Mouse (Mus musculus) neural tube, embryonic 11.5 days (tissue): ENCODE data around the gene Loxl1. TPM values are rescaled to one million over a fixed set of nuclear protein-coding genes. Genes with fewer than 3 reads are reported as not detected.

Experiments
- ATAC-seq: fragments of 200-750 bp; cut with Nextera tagmentation; 2 replicates; pipeline ENCODE4 v1.8.0; 2017; ENCODE audit warnings: moderate number of reproducible peaks, mild to moderate bottlenecking, moderate TSS enrichment, moderate library complexity; ENCODE audit not compliant: insufficient read depth, low FRiP score, low TSS enrichment
- DNase-seq: peaks from one replicate; pipeline ENCODE4 v3.0.0-alpha.2; 2015; ENCODE audit warnings: low spot score
- H3K27ac ChIP-seq: fragments of 300-500 bp; sonication (generic); 2 replicates; pipeline ENCODE4 v1.5.1; 2014; ENCODE audit warnings: low read depth, mild to moderate bottlenecking, low read length
- H3K27me3 ChIP-seq: fragments of 300-500 bp; sonication (generic); 2 replicates; pipeline ENCODE4 v1.6.1; 2014; ENCODE audit warnings: mild to moderate bottlenecking, low read length, mixed read lengths; ENCODE audit not compliant: control insufficient read depth, insufficient read depth
- H3K36me3 ChIP-seq: fragments of 300-500 bp; sonication (generic); 2 replicates; pipeline ENCODE4 v1.6.1; 2014; ENCODE audit warnings: mild to moderate bottlenecking, low read length, moderate library complexity, mixed read lengths; ENCODE audit not compliant: control insufficient read depth, insufficient read depth
- H3K4me1 ChIP-seq: fragments of 300-500 bp; sonication (generic); 2 replicates; pipeline ENCODE4 v1.6.1; 2014; ENCODE audit warnings: low read length, mixed read lengths; ENCODE audit not compliant: control insufficient read depth, insufficient read depth
- H3K4me2 ChIP-seq: fragments of 300-500 bp; sonication (generic); 2 replicates; pipeline ENCODE4 v1.6.1; 2014; ENCODE audit warnings: low read depth, mild to moderate bottlenecking, moderate library complexity
- H3K4me3 ChIP-seq: fragments of 300-500 bp; sonication (generic); 2 replicates; pipeline ENCODE4 v1.5.1; 2014; ENCODE audit warnings: low read depth, low read length
- H3K9ac ChIP-seq: fragments of 300-500 bp; sonication (generic); 2 replicates; pipeline ENCODE4 v1.6.1; 2014; ENCODE audit warnings: mild to moderate bottlenecking, low read length
- H3K9me3 ChIP-seq: fragments of 300-500 bp; sonication (generic); 2 replicates; pipeline ENCODE4 v1.6.1; 2016; ENCODE audit warnings: low read length; ENCODE audit not compliant: control insufficient read depth
- WGBS: fragments of 180-500 bp; shearing (Covaris S2); extraction: QIAGEN DNeasy Blood & Tissue Kit; methylation state at CpG from one replicate; pipeline ENCODE4 v1.1.7; 2014; 5-methylcytosine and 5-hydroxymethylcytosine counted together
- polyA plus RNA-seq: library from polyadenylated mRNA; unstranded; fragments of >200 nt; fragmentation: Nextera tagmentation; extraction: Ambion mirVana; gene quantifications from 2 replicates; pipeline ENCODE4 v1.2.1, GENCODE M21; 2014

Gene Loxl1
- polyA plus RNA-seq, 1 experiment from 2014 or later, result 13.5 TPM

DNA sequence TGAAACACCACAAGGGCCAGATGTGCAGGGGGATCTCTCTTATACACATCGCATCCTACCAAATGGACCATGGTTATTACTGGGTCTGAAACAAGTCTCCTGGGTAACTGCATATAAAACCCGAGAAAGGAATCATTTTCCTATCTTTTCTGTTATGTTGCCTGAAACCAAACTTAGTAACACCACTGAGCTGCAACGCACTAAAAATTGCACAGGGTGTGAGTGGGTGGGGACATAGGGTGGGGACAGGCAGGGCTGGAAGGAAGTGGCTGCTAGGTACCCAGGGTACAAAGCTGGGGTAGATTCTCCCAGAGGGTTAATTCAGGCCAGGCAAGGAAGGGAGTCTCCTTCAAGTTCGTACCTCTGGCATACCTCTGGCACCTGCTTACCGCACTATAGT, 70.3 kb downstream of the Loxl1 start:
- no peak for ATAC-seq
- H3K4me1 ChIP-seq, result peaks cover 11% of the 10 kb centered on the region; the same call in 1 of the 2 replicates
- H3K4me3 ChIP-seq, result no peak overlapping the region
- DNase-seq, result no peak
- no peak overlapping the region for H3K27ac ChIP-seq
- no peaks in the 10 kb centered on the region for H3K27me3 ChIP-seq
- no peak overlapping the region for H3K4me2 ChIP-seq
- H3K9ac ChIP-seq, result no peak overlapping the region
- WGBS, result 85% methylated on average over 5 of the region's 5 CpGs
- no peaks in the 10 kb centered on the region for H3K9me3 ChIP-seq
- no peaks in the 10 kb centered on the region for H3K36me3 ChIP-seq

DNA sequence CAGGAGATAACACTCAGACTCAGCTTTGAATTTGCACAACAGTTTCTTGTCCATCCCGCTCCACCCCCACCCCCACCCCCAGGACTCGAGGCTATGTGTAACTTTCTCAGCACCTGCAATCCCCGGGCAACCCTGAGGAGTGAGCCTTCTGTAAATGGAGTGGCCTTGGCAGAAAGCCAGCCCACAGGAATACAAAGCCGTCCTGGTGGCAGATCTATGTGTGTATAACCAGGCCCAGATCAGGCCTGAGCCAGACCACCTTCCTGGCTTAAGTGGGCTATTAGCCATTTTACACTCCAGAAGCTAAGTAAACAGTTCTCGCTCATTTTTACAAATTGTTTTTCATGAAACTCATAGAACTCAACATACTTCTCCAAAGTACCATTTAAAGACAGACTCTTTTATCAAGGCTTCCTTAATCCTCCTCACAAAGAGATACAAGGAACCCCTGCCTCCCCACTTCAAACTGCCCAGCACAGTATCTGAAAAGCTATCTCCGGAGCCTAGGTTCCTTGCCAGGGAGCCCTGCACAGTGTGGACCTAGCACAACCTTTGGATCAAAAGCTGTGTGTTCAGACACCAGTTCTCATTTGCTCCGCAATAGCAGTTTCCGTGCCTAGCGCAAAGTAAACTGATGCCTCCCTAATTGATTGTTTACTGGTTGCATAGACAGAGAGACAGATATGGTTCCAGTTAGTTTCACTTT, 71.1 kb downstream of the Loxl1 start:
- Histone ChIP-seq H3K9me3 (no peaks in the 10 kb centered on the region), H3K27ac (no peak overlapping the region), H3K4me2 (no peak overlapping the region), H3K36me3 (no peaks in the 10 kb centered on the region), H3K27me3 (no peaks in the 10 kb centered on the region), H3K9ac (no peak overlapping the region), H3K4me3 (no peak overlapping the region), H3K4me1 (0 out of 2 replicates have a peak, but pooled peaks cover 5% of the 10 kb centered on the region)
- DNase-seq (peak; percentile 30), ATAC-seq (no peak)
- WGBS, result 64% methylated on average over 9 of the region's 9 CpGs

Other genes starting within 250 kb of the Loxl1 start
- gene Stra6, start 249.4 kb downstream of the Loxl1 start, polyA plus RNA-seq, result 53.7 and 55.2 TPM in 2 replicates
- gene Ccdc33, start 194.4 kb downstream of the Loxl1 start, polyA plus RNA-seq, result 0.08 and 0.22 TPM in 2 replicates
- 31.2 and 31.5 TPM in 2 replicates for gene Islr, start 108.9 kb downstream of the Loxl1 start, polyA plus RNA-seq
- 6.3 and 9.3 TPM in 2 replicates for gene Islr2, start 108.9 kb downstream of the Loxl1 start, polyA plus RNA-seq
- 7.6 and 10.6 TPM in 2 replicates for gene Pml, start 63.4 kb downstream of the Loxl1 start, polyA plus RNA-seq
- 29.6 and 35.9 TPM in 2 replicates for gene Stoml1, start 60.0 kb downstream of the Loxl1 start, polyA plus RNA-seq
- gene Tbc1d21, start 57.3 kb upstream of the Loxl1 start, polyA plus RNA-seq, result not detected in 2 replicates
- gene Insyn1, start 175.4 kb upstream of the Loxl1 start, polyA plus RNA-seq, result 2.6 and 3.5 TPM in 2 replicates
- gene Cd276, start 242.3 kb upstream of the Loxl1 start, polyA plus RNA-seq, result 39.1 and 40.2 TPM in 2 replicates